Mouse (Mus musculus): Measurements from ENCODE around the gene Abcb6.

DNA sequence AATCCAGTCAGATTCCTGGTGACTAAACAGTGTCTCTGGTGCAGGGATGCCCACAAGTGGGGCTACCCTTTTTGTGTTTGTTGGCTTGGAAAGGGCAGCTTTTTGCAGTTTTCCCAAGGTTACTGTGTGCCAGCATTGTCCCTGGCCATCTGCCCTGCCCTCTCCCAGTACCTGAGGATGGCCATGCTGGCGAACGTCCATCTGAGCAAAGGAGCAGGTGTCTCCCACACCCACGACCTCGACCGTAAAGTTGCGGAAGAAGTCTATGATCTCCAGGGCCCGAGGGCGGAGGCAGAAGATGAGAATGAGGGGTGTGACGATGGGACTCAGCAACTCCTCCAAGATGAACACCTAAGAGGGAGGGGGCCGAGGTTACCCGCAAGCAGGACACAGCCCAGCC, 5.3 kb upstream of the Abcb6 start:
- TF ChIP-seq POLR2A (IDR thresholded peaks at IDR 0.05; ENCODE audit: borderline replicate concordance, low read depth, low read length) (no peak), CTCF (IDR thresholded peaks at IDR 0.05; ENCODE audit: low read depth, low read length) (no peak)

Measured in bone marrow macrophage, adult 2 months (primary cell).